Mouse (Mus musculus): ENCODE data around the gene Mc3r. TPM values are rescaled to one million over a fixed set of nuclear protein-coding genes. Genes with fewer than 3 reads are reported as not detected.

Gene Mc3r
- polyA plus RNA-seq, 1 experiment from 2014 or later: 0.24 TPM

- Histone ChIP-seq H3K4me3 (no peak overlapping the region), H3K27me3 (no peaks in the 10 kb centered on the region), H3K9me3 (no peaks in the 10 kb centered on the region), H3K4me1 (0 out of 2 replicates have a peak, but pooled peaks cover 7% of the 10 kb centered on the region), H3K36me3 (no peaks in the 10 kb centered on the region), H3K27ac (replicated peaks) (0 out of 2 replicates have a peak overlapping the region, but pooled peaks have one; percentile 31), H3K9ac (replicated peaks) (no peak overlapping the region), H3K4me2 (replicated peaks) (no peak overlapping the region)
- 44% methylated on average over 7 of the region's 7 CpGs for WGBS
- ATAC-seq (replicated peaks): peak; percentile 82
Measured at GRCm38 (mm10) chr2:172222891-172223290, 25.4 kb upstream of the Mc3r start.

GRCm38 (mm10) chr2:172223451-172224200 lies 24.7 kb upstream of the Mc3r start:
- ATAC-seq (replicated peaks): no peak
- Histone ChIP-seq H3K36me3 (no peaks in the 10 kb centered on the region), H3K9me3 (no peaks in the 10 kb centered on the region), H3K4me1 (0 out of 2 replicates have a peak, but pooled peaks cover 7% of the 10 kb centered on the region), H3K27me3 (no peaks in the 10 kb centered on the region), H3K4me2 (replicated peaks) (no peak overlapping the region), H3K27ac (replicated peaks) (0 out of 2 replicates have a peak overlapping the region, but pooled peaks have one; percentile 31), H3K4me3 (no peak overlapping the region), H3K9ac (replicated peaks) (no peak overlapping the region)
- WGBS: 79% methylated on average over 8 of the region's 8 CpGs

GRCm38 (mm10) chr2:172226945-172227344 lies 21.3 kb upstream of the Mc3r start:
- ATAC-seq (replicated peaks): peak; percentile 79
- H3K27ac ChIP-seq (replicated peaks): no peak overlapping the region
- no peak overlapping the region for H3K9ac ChIP-seq (replicated peaks)
- H3K36me3 ChIP-seq: no peaks in the 10 kb centered on the region
- WGBS: 29% methylated on average over 7 of the region's 7 CpGs
- H3K4me1 ChIP-seq: 0 out of 2 replicates have a peak, but pooled peaks cover 7% of the 10 kb centered on the region
- H3K4me3 ChIP-seq: no peak overlapping the region
- no peak overlapping the region for H3K4me2 ChIP-seq (replicated peaks)
- no peaks in the 10 kb centered on the region for H3K27me3 ChIP-seq
- H3K9me3 ChIP-seq: no peaks in the 10 kb centered on the region

GRCm38 (mm10) chr2:172227808-172228207 lies 20.5 kb upstream of the Mc3r start:
- Histone ChIP-seq H3K4me1 (0 out of 2 replicates have a peak, but pooled peaks cover 2% of the 10 kb centered on the region), H3K9ac (replicated peaks) (no peak overlapping the region), H3K27me3 (no peaks in the 10 kb centered on the region), H3K9me3 (no peaks in the 10 kb centered on the region), H3K27ac (replicated peaks) (no peak overlapping the region), H3K36me3 (no peaks in the 10 kb centered on the region), H3K4me3 (no peak overlapping the region), H3K4me2 (replicated peaks) (no peak overlapping the region)
- 91% methylated on average over 3 of the region's 3 CpGs for WGBS
- ATAC-seq (replicated peaks): no peak

- Histone ChIP-seq H3K9me3 (no peaks in the 10 kb centered on the region), H3K27ac (replicated peaks) (no peak overlapping the region), H3K36me3 (no peaks in the 10 kb centered on the region), H3K9ac (replicated peaks) (no peak overlapping the region), H3K4me2 (replicated peaks) (no peak overlapping the region), H3K4me3 (no peak overlapping the region), H3K4me1 (0 out of 2 replicates have a peak, but pooled peaks cover 2% of the 10 kb centered on the region), H3K27me3 (no peaks in the 10 kb centered on the region)
- WGBS: 41% methylated on average over 3 of the region's 3 CpGs
- no peak for ATAC-seq (replicated peaks)
Measured at GRCm38 (mm10) chr2:172229190-172229589, 19.1 kb upstream of the Mc3r start.

GRCm38 (mm10) chr2:172230126-172230525 lies 18.2 kb upstream of the Mc3r start:
- H3K4me2 ChIP-seq (replicated peaks): no peak overlapping the region

GRCm38 (mm10) chr2:172238220-172238619 lies 10.1 kb upstream of the Mc3r start:
- 51% methylated on average over 5 of the region's 5 CpGs for WGBS
- Histone ChIP-seq H3K9ac (replicated peaks) (no peak overlapping the region), H3K4me1 (no peaks in the 10 kb centered on the region), H3K9me3 (no peaks in the 10 kb centered on the region), H3K27ac (replicated peaks) (no peak overlapping the region), H3K4me3 (no peak overlapping the region), H3K27me3 (no peaks in the 10 kb centered on the region), H3K4me2 (replicated peaks) (no peak overlapping the region), H3K36me3 (no peaks in the 10 kb centered on the region)
- no peak for ATAC-seq (replicated peaks)

More at GRCm38 (mm10) chr2:172230126-172230525, 18.2 kb upstream of the Mc3r start:
- Histone ChIP-seq H3K4me1 (0 out of 2 replicates have a peak, but pooled peaks cover 2% of the 10 kb centered on the region), H3K27me3 (no peaks in the 10 kb centered on the region), H3K36me3 (no peaks in the 10 kb centered on the region), H3K9me3 (no peaks in the 10 kb centered on the region), H3K9ac (replicated peaks) (no peak overlapping the region), H3K4me3 (no peak overlapping the region), H3K27ac (replicated peaks) (no peak overlapping the region)
- ATAC-seq (replicated peaks): no peak
- 78% methylated on average over 4 of the region's 4 CpGs for WGBS

- WGBS: 23% methylated on average over 5 of the region's 5 CpGs
- Histone ChIP-seq H3K4me3 (no peak overlapping the region), H3K4me1 (no peaks in the 10 kb centered on the region), H3K36me3 (no peaks in the 10 kb centered on the region), H3K9ac (replicated peaks) (no peak overlapping the region), H3K9me3 (no peaks in the 10 kb centered on the region), H3K27me3 (peaks cover 6% of the 10 kb centered on the region; the same call in 1 of the 2 replicates), H3K27ac (replicated peaks) (no peak overlapping the region), H3K4me2 (replicated peaks) (no peak overlapping the region)
- no peak for ATAC-seq (replicated peaks)
Measured at GRCm38 (mm10) chr2:172241031-172241430, 7.3 kb upstream of the Mc3r start.

- no peak overlapping the region for H3K4me3 ChIP-seq
- no peak overlapping the region for H3K27ac ChIP-seq (replicated peaks)
- H3K4me1 ChIP-seq: peaks cover 5% of the 10 kb centered on the region
- no peaks in the 10 kb centered on the region for H3K36me3 ChIP-seq
- H3K27me3 ChIP-seq: peaks cover 41% of the 10 kb centered on the region
- H3K9me3 ChIP-seq: no peaks in the 10 kb centered on the region
- no peak overlapping the region for H3K9ac ChIP-seq (replicated peaks)
- no peak for ATAC-seq (replicated peaks)
- 65% methylated on average over 8 of the region's 8 CpGs for WGBS
- no peak overlapping the region for H3K4me2 ChIP-seq (replicated peaks)
Measured at GRCm38 (mm10) chr2:172245497-172245896, 2.8 kb upstream of the Mc3r start.

- no peaks in the 10 kb centered on the region for H3K9me3 ChIP-seq
- no peak overlapping the region for H3K4me3 ChIP-seq
- no peak for ATAC-seq (replicated peaks)
- 82% methylated on average over 14 of the region's 14 CpGs for WGBS
- no peaks in the 10 kb centered on the region for H3K36me3 ChIP-seq
- peaks cover 5% of the 10 kb centered on the region for H3K4me1 ChIP-seq
- H3K27ac ChIP-seq (replicated peaks): no peak overlapping the region
- peaks cover 41% of the 10 kb centered on the region for H3K27me3 ChIP-seq
- no peak overlapping the region for H3K4me2 ChIP-seq (replicated peaks)
- no peak overlapping the region for H3K9ac ChIP-seq (replicated peaks)
Measured at GRCm38 (mm10) chr2:172249336-172249735, 1.0 kb downstream of the Mc3r start.

- 49% methylated on average over 6 of the region's 6 CpGs for WGBS
- Histone ChIP-seq H3K4me2 (replicated peaks) (no peak overlapping the region), H3K27ac (replicated peaks) (no peak overlapping the region)
Measured at GRCm38 (mm10) chr2:172256418-172256817, 8.1 kb downstream of the Mc3r start.

GRCm38 (mm10) chr2:172256956-172257355 lies 8.7 kb downstream of the Mc3r start:
- Histone ChIP-seq H3K4me2 (replicated peaks) (no peak overlapping the region), H3K4me3 (no peak overlapping the region), H3K4me1 (peaks cover 12% of the 10 kb centered on the region), H3K9me3 (no peaks in the 10 kb centered on the region), H3K27ac (replicated peaks) (no peak overlapping the region), H3K36me3 (no peaks in the 10 kb centered on the region), H3K27me3 (no peaks in the 10 kb centered on the region), H3K9ac (replicated peaks) (no peak overlapping the region)
- no peak for ATAC-seq (replicated peaks)
- WGBS: 85% methylated on average over 5 of the region's 5 CpGs

More at GRCm38 (mm10) chr2:172256418-172256817, 8.1 kb downstream of the Mc3r start:
- Histone ChIP-seq H3K4me3 (no peak overlapping the region), H3K9ac (replicated peaks) (no peak overlapping the region), H3K36me3 (no peaks in the 10 kb centered on the region), H3K4me1 (peaks cover 12% of the 10 kb centered on the region), H3K9me3 (no peaks in the 10 kb centered on the region), H3K27me3 (no peaks in the 10 kb centered on the region)
- peak; percentile 86 for ATAC-seq (replicated peaks)
